Mouse (Mus musculus): Measurements from ENCODE around the gene Slc39a11. TPM values are rescaled to one million over a fixed set of nuclear protein-coding genes. Genes with fewer than 3 reads are reported as not detected.

Slc39a11 gene
- polyA plus RNA-seq (2015; fragmentation: Nextera tagmentation; extraction: Ambion mirVana): 32.2 and 34.2 TPM in 2 replicates

DNA sequence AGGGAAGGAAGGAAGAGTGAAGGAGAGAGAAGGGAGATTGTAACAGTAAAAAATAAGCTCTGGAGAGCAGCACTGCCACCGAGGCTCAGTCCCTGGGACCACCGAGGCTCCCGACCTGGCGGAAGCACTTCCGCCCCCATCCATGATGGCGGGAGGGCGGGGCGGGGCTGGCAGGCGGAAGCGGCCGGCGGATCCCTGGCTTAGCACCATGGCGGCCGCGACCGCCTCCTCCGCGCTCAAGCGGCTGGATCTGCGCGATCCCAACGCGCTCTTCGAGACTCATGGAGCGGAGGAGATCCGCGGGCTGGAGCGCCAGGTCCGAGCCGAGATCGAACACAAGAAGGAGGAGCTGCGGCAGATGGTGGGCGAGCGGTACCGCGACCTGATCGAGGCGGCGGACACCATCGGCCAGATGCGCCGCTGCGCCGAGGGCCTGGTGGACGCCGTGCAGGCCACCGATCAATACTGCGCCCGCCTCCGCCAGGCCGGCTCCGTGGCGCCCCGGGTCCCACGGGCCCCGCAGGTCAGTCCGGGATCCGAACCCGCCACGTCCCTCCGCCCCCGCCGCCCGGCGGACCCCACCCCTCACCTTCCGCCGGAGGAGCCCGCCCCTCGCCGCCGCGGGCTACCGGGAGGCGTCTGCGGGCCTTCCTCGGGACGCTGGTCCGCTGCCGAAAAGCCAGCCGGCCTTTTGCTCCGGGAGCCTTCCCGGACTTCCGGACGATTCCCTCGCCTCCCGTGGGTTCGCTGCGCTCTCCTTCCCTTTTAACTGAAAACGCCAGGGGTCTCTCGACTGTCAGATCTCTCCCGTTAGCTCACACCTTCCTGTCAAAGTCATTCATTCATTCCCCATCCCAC is at the start of gene Slc39a11:
TSS of gene Slc39a11 (minus strand) at position 727 of the 858 bp plus-strand sequence.
- Histone ChIP-seq H3K36me3 (peaks cover 30% of the 10 kb centered on the region), H3K4me3 (peak within 1 kb of the TSS; percentile 92), H3K27me3 (0 out of 2 replicates have a peak, but pooled peaks cover 4% of the 10 kb centered on the region), H3K9me3 (no peaks in the 10 kb centered on the region), H3K27ac (peak within 1 kb of the TSS; percentile 96), H3K4me1 (replicated peaks) (peaks cover 34% of the 10 kb centered on the region), H3K4me2 (peak within 1 kb of the TSS; percentile 59), H3K9ac (peak within 1 kb of the TSS; percentile 98)
- under 1% methylated on average over 81 of the region's 91 CpGs for WGBS
- peak; percentile 79 for ATAC-seq (ENCODE audit: low FRiP score)

- no peak overlapping the region for H3K27ac ChIP-seq
- no peak overlapping the region; the same call in 1 of the 2 replicates for H3K9ac ChIP-seq
- no peak overlapping the region for H3K4me2 ChIP-seq
- ATAC-seq (ENCODE audit: low FRiP score): no peak
- no peaks in the 10 kb centered on the region for H3K27me3 ChIP-seq
- H3K9me3 ChIP-seq: 0 out of 2 replicates have a peak, but pooled peaks cover 8% of the 10 kb centered on the region
- H3K36me3 ChIP-seq: peaks cover 47% of the 10 kb centered on the region
- H3K4me1 ChIP-seq (replicated peaks): no peaks in the 10 kb centered on the region
- H3K4me3 ChIP-seq: no peak overlapping the region
- WGBS: 90% methylated on average over 7 of the region's 7 CpGs
Measured at GRCm38 (mm10) chr11:113699643-113700042, 49.8 kb upstream of the Slc39a11 start.

GRCm38 (mm10) chr11:113698013-113698545 is 48.2 kb upstream of the Slc39a11 start:
- no peak overlapping the region for H3K27ac ChIP-seq
- WGBS: 83% methylated on average over 12 of the region's 12 CpGs
- no peak overlapping the region for H3K4me3 ChIP-seq
- ATAC-seq (ENCODE audit: low FRiP score): no peak
- H3K4me2 ChIP-seq: no peak overlapping the region
- peaks cover 63% of the 10 kb centered on the region for H3K36me3 ChIP-seq
- H3K4me1 ChIP-seq (replicated peaks): no peaks in the 10 kb centered on the region
- no peak overlapping the region for H3K9ac ChIP-seq
- H3K27me3 ChIP-seq: no peaks in the 10 kb centered on the region
- H3K9me3 ChIP-seq: 0 out of 2 replicates have a peak, but pooled peaks cover 8% of the 10 kb centered on the region

GRCm38 (mm10) chr11:113697571-113697970 is 47.7 kb upstream of the Slc39a11 start:
- no peak overlapping the region for H3K4me3 ChIP-seq
- no peaks in the 10 kb centered on the region for H3K27me3 ChIP-seq
- H3K4me2 ChIP-seq: no peak overlapping the region
- no peaks in the 10 kb centered on the region for H3K4me1 ChIP-seq (replicated peaks)
- H3K9ac ChIP-seq: no peak overlapping the region
- peaks cover 68% of the 10 kb centered on the region for H3K36me3 ChIP-seq
- ATAC-seq (ENCODE audit: low FRiP score): no peak
- WGBS: 78% methylated on average over 5 of the region's 5 CpGs
- no peak overlapping the region for H3K27ac ChIP-seq
- 0 out of 2 replicates have a peak, but pooled peaks cover 8% of the 10 kb centered on the region for H3K9me3 ChIP-seq

DNA sequence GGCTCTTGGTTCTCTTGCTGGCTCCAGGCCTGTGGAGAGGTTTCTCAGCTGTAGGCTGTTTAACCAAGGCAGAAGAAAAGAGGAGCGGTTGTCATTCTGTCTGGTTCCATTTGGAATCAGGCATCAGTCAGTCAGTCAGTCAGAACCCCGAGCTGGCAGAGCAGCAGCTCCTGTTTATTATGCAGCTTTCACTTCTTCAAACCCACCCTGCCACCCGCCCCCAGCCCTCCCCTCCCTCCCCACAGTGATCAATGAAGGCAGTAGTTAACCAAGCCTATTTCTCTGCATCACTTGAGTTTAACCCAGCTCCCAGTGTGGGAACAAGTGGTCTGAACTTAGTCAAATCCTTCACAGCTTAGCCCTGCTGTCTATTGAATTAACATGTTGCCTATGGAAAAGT is 42.0 kb upstream of the Slc39a11 start:
- no peak overlapping the region for H3K4me3 ChIP-seq
- no peak overlapping the region for H3K4me2 ChIP-seq
- no peak for ATAC-seq (ENCODE audit: low FRiP score)
- H3K27ac ChIP-seq: no peak overlapping the region
- 68% methylated on average over 3 of the region's 3 CpGs for WGBS
- H3K36me3 ChIP-seq: peaks cover 90% of the 10 kb centered on the region
- no peaks in the 10 kb centered on the region for H3K27me3 ChIP-seq
- H3K4me1 ChIP-seq (replicated peaks): peaks cover 6% of the 10 kb centered on the region
- H3K9me3 ChIP-seq: 0 out of 2 replicates have a peak, but pooled peaks cover 8% of the 10 kb centered on the region
- no peak overlapping the region for H3K9ac ChIP-seq

GRCm38 (mm10) chr11:113691318-113691717 is 41.4 kb upstream of the Slc39a11 start:
- no peak overlapping the region for H3K27ac ChIP-seq
- H3K36me3 ChIP-seq: peaks cover 84% of the 10 kb centered on the region
- no peaks in the 10 kb centered on the region for H3K27me3 ChIP-seq
- 0 out of 2 replicates have a peak, but pooled peaks cover 8% of the 10 kb centered on the region for H3K9me3 ChIP-seq
- H3K4me2 ChIP-seq: no peak overlapping the region
- H3K9ac ChIP-seq: no peak overlapping the region; the same call in 1 of the 2 replicates
- peaks cover 11% of the 10 kb centered on the region for H3K4me1 ChIP-seq (replicated peaks)
- no peak overlapping the region for H3K4me3 ChIP-seq
- ATAC-seq (ENCODE audit: low FRiP score): no peak
- 95% methylated on average over 5 of the region's 5 CpGs for WGBS

DNA sequence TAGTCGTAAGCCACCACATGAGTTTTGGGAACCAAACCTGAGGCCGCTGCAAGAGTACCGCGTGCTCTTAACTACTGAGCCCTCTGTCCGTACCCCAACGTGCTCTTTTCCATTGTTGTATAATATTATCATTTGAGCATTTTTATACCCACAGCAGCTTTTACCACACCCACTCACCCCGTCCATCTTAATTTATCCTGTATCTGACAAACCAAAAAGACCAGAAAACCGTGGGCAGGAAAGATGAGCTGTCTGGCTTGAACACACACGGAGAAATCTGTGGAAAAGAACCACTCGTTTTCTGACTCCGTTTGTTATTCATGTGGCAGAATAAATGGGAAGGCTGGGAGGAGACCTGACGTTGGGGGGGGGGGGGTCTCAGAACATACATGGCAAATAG is 40.6 kb upstream of the Slc39a11 start:
- H3K27me3 ChIP-seq: no peaks in the 10 kb centered on the region
- peaks cover 78% of the 10 kb centered on the region for H3K36me3 ChIP-seq
- 89% methylated on average over 12 of the region's 12 CpGs for whole genome bisulfite sequencing
- no peak overlapping the region for H3K4me2 ChIP-seq
- H3K4me3 ChIP-seq: no peak overlapping the region
- no peak for ATAC-seq (ENCODE audit: low FRiP score)
- peaks cover 19% of the 10 kb centered on the region for H3K4me1 ChIP-seq (replicated peaks)
- H3K9me3 ChIP-seq: 0 out of 2 replicates have a peak, but pooled peaks cover 5% of the 10 kb centered on the region
- no peak overlapping the region for H3K27ac ChIP-seq
- no peak overlapping the region for H3K9ac ChIP-seq

DNA sequence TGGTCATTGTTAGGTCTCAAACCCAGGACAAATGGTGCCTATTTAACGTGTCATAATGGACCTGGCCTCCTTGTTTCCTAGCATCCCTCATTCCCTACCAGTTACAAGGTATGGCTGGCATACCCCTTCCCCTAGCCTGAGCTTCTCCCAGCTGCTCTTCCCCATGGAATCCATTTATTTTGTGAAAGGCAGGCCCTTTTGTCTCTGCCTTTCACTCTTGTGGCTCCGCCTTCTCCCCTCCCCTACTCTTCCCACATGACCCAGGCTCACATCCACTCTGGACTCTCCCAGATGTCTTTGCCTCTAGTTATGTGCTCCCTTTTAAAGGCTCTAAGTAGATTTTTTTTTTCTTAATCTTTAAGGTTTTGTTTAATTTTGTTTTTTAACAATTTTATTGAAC is 37.2 kb upstream of the Slc39a11 start:
- H3K27me3 ChIP-seq: no peaks in the 10 kb centered on the region
- no peak for ATAC-seq (ENCODE audit: low FRiP score)
- H3K27ac ChIP-seq: peak overlapping the region; percentile 23; the same call in 1 of the 2 replicates
- no peak overlapping the region for H3K4me2 ChIP-seq
- H3K36me3 ChIP-seq: peaks cover 44% of the 10 kb centered on the region
- WGBS: 28% methylated on average over 2 of the region's 2 CpGs
- no peak overlapping the region for H3K4me3 ChIP-seq
- H3K4me1 ChIP-seq (replicated peaks): peaks cover 38% of the 10 kb centered on the region
- no peaks in the 10 kb centered on the region for H3K9me3 ChIP-seq
- no peak overlapping the region for H3K9ac ChIP-seq

DNA sequence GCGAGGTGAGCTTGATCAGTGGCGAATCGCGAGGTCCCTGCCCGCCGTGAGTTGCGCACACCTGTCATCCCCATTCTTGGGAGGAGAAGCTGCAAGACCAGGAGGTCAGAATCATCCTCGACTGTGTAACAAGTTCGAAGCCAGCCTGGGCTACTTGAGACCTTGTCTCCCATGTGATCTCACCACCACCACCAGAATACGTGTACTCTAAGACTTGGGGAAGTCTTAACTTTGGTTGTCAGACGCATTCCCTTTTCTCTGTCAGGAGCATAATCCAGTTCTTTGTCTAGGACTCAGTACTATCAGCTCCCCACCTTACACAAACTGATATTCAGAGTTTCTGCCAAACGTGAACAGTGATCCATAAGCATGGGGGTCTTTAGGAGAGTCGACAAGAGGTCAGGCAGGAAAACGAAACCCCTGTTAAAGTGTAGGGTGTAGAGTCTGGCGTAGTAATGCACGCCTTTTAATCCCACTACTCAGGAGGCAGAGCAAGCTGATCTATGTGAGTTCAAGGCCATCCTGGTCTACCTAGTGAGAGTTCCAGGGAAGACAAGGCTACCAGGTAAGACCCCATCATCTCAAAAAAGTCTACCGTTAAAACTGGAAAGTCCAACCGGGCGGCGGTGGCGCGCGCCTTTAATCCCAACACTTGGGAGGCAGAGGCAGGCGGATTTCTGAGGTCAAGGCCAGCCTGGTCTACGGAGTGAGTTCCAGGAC is 35.0 kb upstream of the Slc39a11 start:
- no peaks in the 10 kb centered on the region for H3K9me3 ChIP-seq
- H3K4me1 ChIP-seq (replicated peaks): peaks cover 52% of the 10 kb centered on the region
- ATAC-seq (ENCODE audit: low FRiP score): no peak
- H3K27ac ChIP-seq: peak overlapping the region; percentile 96
- H3K4me3 ChIP-seq: peak overlapping the region; percentile 93
- peak overlapping the region; percentile 81 for H3K9ac ChIP-seq
- peak overlapping the region; percentile 94 for H3K4me2 ChIP-seq
- H3K36me3 ChIP-seq: peaks cover 24% of the 10 kb centered on the region
- H3K27me3 ChIP-seq: no peaks in the 10 kb centered on the region
- 44% methylated on average over 25 of the region's 25 CpGs for WGBS

GRCm38 (mm10) chr11:113683957-113684706 is 34.3 kb upstream of the Slc39a11 start, which contains the start of the genes Fam104a and D11Wsu47e:
Gene Fam104a, minus strand, starts transcription at chr11:113684155.
Gene D11Wsu47e, plus strand, starts transcription at chr11:113684412.
- H3K27me3 ChIP-seq: no peaks in the 10 kb centered on the region
- H3K4me1 ChIP-seq (replicated peaks): peaks cover 57% of the 10 kb centered on the region
- H3K27ac ChIP-seq: peak within 1 kb of the TSS; percentile 96
- peaks cover 16% of the 10 kb centered on the region for H3K36me3 ChIP-seq
- H3K4me2 ChIP-seq: peak within 1 kb of the TSS; percentile 94
- WGBS: under 1% methylated on average over 73 of the region's 73 CpGs
- peak within 1 kb of the TSS; percentile 93 for H3K9ac ChIP-seq
- peak within 1 kb of the TSS; percentile 93 for H3K4me3 ChIP-seq
- H3K9me3 ChIP-seq: no peaks in the 10 kb centered on the region
- ATAC-seq (ENCODE audit: low FRiP score): peak; percentile 96

DNA sequence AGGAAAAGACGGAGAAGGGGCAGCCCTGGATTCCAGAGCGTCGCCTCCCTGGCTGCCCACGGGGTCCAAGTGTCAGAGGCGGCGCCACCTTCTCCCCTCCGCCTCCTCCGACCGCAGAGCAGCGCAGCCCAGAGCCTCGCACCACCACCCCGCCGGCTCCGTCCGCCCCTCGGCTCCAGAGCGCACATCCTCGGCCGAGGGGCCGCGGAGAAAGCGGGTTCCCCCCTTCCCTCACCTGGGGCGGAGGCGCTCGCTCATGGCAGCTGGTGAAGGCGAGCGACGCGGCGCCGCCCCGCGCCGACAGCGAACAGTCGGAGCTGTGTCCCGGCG is 33.7 kb upstream of the Slc39a11 start:
- ATAC-seq (ENCODE audit: low FRiP score): peak; percentile 75
- Histone ChIP-seq H3K9ac (peak overlapping the region; percentile 93), H3K36me3 (peaks cover 11% of the 10 kb centered on the region), H3K4me1 (replicated peaks) (peaks cover 60% of the 10 kb centered on the region), H3K27me3 (no peaks in the 10 kb centered on the region), H3K4me2 (peak overlapping the region; percentile 94), H3K4me3 (peak overlapping the region; percentile 93), H3K27ac (peak overlapping the region; percentile 96), H3K9me3 (no peaks in the 10 kb centered on the region)
- under 1% methylated on average over 29 of the region's 38 CpGs for WGBS

All from hindbrain, embryonic 13.5 days (tissue).